Mouse (Mus musculus): ENCODE data around the gene Glcci1. TPM values are rescaled to one million over a fixed set of nuclear protein-coding genes. Genes with fewer than 3 reads are reported as not detected.

The Glcci1 gene
- total and polyA plus RNA-seq, 3 experiments, result 1.8 to 31.1 (median 7.9) TPM

GRCm38 (mm10) chr6:8508883-8509536 lies 390 bp upstream of the Glcci1 start (continued):
- TF ChIP-seq POLR2AphosphoS5 (IDR thresholded peaks at IDR 0.05; ENCODE audit: borderline replicate concordance, low read depth, low read length) (no peak), MYC (IDR thresholded peaks at IDR 0.05; ENCODE audit: low read depth, low read length) (0 out of 2 replicates have a peak, but pooled peaks have one; percentile 17)

GRCm38 (mm10) chr6:8509961-8510863 lies 812 bp downstream of the Glcci1 start:
- Histone ChIP-seq H3K36me3 (ENCODE audit: control insufficient read depth in 1 of 2, insufficient read depth in 2 of 2, low read length in 2 of 2) (peaks cover 0 to 21% of the 10 kb centered on the region in 2 experiments; a peak in 2 of 4 replicates), H3K9ac (ENCODE audit: control insufficient read depth, low read depth, low read length, poor library complexity, severe bottlenecking) (peak overlapping the region; percentile 66), H3K79me2 (ENCODE audit: control insufficient read depth, insufficient read depth, low read length, poor library complexity) (peaks cover 24% of the 10 kb centered on the region), H3K9me3 (replicated peaks; ENCODE audit: insufficient read depth, low read length) (no peaks in the 10 kb centered on the region), H3K27ac (ENCODE audit: control insufficient read depth, low read depth, low read length) (peak overlapping the region; percentile 57), H3K4me3 (ENCODE audit: control insufficient read depth in 1 of 2, insufficient read depth in 1 of 2, low read depth in 2 of 2, low read length in 2 of 2) (peak overlapping the region; percentile 90 to 98), H3K4me1 (ENCODE audit: control insufficient read depth in 1 of 2, insufficient read depth in 2 of 2, low read length in 2 of 2) (peaks cover 7 to 12% of the 10 kb centered on the region in 2 experiments), H3K27me3 (ENCODE audit: control insufficient read depth in 1 of 2, insufficient read depth in 2 of 2, low read length in 2 of 2) (no peaks in the 10 kb centered on the region)
- peak; percentile 63 for DNase-seq (ENCODE audit: low read depth, low spot score)
- TF ChIP-seq CHD1 (IDR thresholded peaks at IDR 0.05; ENCODE audit: low read depth, low read length) (peak; percentile 26; the same call in 1 of the 2 replicates), MXI1 (IDR thresholded peaks at IDR 0.05; ENCODE audit: low read depth, low read length) (peak; percentile 20; the same call in 1 of the 2 replicates), RCOR1 (IDR thresholded peaks at IDR 0.05; ENCODE audit: low read depth, low read length) (no peak), SIN3A (IDR thresholded peaks at IDR 0.05; ENCODE audit: low read length) (peak; percentile 36), MYB (IDR thresholded peaks at IDR 0.05; ENCODE audit: low read depth, low read length) (no peak)

DNA sequence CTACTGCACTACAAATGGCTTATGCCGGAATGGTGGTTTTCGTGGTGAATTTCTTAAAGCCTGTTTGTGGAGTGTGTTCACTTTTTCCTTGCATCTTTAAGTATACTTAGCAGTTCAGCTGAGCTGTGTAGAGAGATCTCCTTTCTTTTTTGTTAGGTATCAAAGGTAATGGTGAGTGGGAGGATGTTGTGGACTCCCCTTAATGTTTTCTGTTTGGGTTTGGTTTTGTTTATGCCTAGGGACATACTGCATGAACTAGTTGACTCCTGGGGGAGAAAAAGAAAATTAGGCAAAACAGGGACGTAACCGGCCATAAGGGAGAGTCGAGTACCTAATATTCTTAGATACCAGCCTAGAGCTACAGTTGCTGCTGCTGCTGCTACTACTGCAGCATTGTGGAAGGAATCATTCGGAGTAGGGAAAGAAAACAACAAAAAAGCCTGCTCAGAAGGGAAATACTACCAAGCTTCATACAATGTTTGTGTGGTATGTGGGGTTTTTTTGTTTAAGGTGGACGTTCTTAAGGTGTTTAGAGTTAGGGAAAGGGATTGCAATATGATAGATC lies 1.5 kb downstream of the Glcci1 start:
- peaks cover 6 to 12% of the 10 kb centered on the region in 2 experiments for H3K4me1 ChIP-seq (ENCODE audit: control insufficient read depth in 1 of 2, insufficient read depth in 2 of 2, low read length in 2 of 2)
- peaks cover 0 to 21% of the 10 kb centered on the region in 2 experiments; a peak in 2 of 4 replicates for H3K36me3 ChIP-seq (ENCODE audit: control insufficient read depth in 1 of 2, insufficient read depth in 2 of 2, low read length in 2 of 2)
- TF ChIP-seq ZKSCAN1 (IDR thresholded peaks at IDR 0.05; ENCODE audit: low read depth, low read length), result no peak
- no peak for TF ChIP-seq NELFE (IDR thresholded peaks at IDR 0.05; ENCODE audit: low read depth, low read length)
- no peak for TF ChIP-seq ELF1 (IDR thresholded peaks at IDR 0.05; ENCODE audit: low read depth, low read length)
- no peak for TF ChIP-seq HCFC1 (IDR thresholded peaks at IDR 0.05; ENCODE audit: low read depth, low read length)
- TF ChIP-seq E2F4 (IDR thresholded peaks at IDR 0.05; ENCODE audit: borderline replicate concordance, low read depth, low read length), result no peak
- TF ChIP-seq ZNF384 (IDR thresholded peaks at IDR 0.05; ENCODE audit: low read depth, low read length), result no peak
- peaks cover 25% of the 10 kb centered on the region for H3K79me2 ChIP-seq (ENCODE audit: control insufficient read depth, insufficient read depth, low read length, poor library complexity)
- H3K9ac ChIP-seq (ENCODE audit: control insufficient read depth, low read depth, low read length, poor library complexity, severe bottlenecking), result peak overlapping the region; percentile 66
- H3K9me3 ChIP-seq (replicated peaks; ENCODE audit: insufficient read depth, low read length), result no peaks in the 10 kb centered on the region
- peak; percentile 59 for DNase-seq (ENCODE audit: low read depth, low spot score)
- H3K27me3 ChIP-seq (ENCODE audit: control insufficient read depth in 1 of 2, insufficient read depth in 2 of 2, low read length in 2 of 2), result no peaks in the 10 kb centered on the region
- peak overlapping the region; percentile 57; the same call in 1 of the 2 replicates for H3K27ac ChIP-seq (ENCODE audit: control insufficient read depth, low read depth, low read length)
- peak overlapping the region; percentile 90 to 98 for H3K4me3 ChIP-seq (ENCODE audit: control insufficient read depth in 1 of 2, insufficient read depth in 1 of 2, low read depth in 2 of 2, low read length in 2 of 2)

All from MEL (cell line).